ENCODE assay signal across 8 mouse cellular contexts in genomic region chr12:70824017-70824416, GRCm38 (mm10). TPM values are rescaled to one million over a fixed set of nuclear protein-coding genes. Genes with fewer than 3 reads are reported as not detected.
DNase-seq lines count a peak whose midpoint lies in the region; ATAC-seq and TF ChIP-seq lines count a peak whose summit lies in the region.
"Had no signal": no experiment of that assay in that cellular context is flagged by ENCODE, and none has a peak within 500 bp of the region (broad histone marks: within the 10 kb centered on the region; RNA-seq: fewer than 3 reads in every experiment).

No protein-coding gene starts in this region.

- no peak for TF ChIP-seq CTCF in lung, embryonic 14.5 days (IDR thresholded peaks at IDR 0.05; ENCODE audit: low read depth)
- no peak for TF ChIP-seq CTCF in olfactory bulb, adult 2 months (IDR thresholded peaks at IDR 0.05; ENCODE audit: insufficient read depth, low read depth, low read length)

- no peak for TF ChIP-seq POLR2A in olfactory bulb, adult 2 months (IDR thresholded peaks at IDR 0.05; ENCODE audit: insufficient read depth, low read depth, low read length)

- no peaks in the 10 kb centered on the region for H3K9me3 ChIP-seq in lung, embryonic 14.5 days (ENCODE audit: low read depth, low read length)
- no peaks in the 10 kb centered on the region for H3K9me3 ChIP-seq in forebrain, embryonic 15.5 days
- H3K9me3 ChIP-seq in limb, embryonic 12.5 days, result no peaks in the 10 kb centered on the region

- peak overlapping the region; percentile 83; the same call in 1 of the 2 replicates for H3K4me3 ChIP-seq in lung, embryonic 14.5 days (ENCODE audit: low read depth, low read length)
- 0 out of 2 replicates have a peak overlapping the region, but pooled peaks have one; percentile 94 for H3K4me3 ChIP-seq in forebrain, embryonic 15.5 days
- H3K4me3 ChIP-seq in limb, embryonic 12.5 days (replicated peaks), result peak overlapping the region; percentile 84
- H3K4me3 ChIP-seq in olfactory bulb, adult 2 months (ENCODE audit: insufficient read depth, low read depth, low read length), result no peak overlapping the region

- 0 out of 2 replicates have a peak, but pooled peaks cover 6% of the 10 kb centered on the region for H3K4me1 ChIP-seq in lung, embryonic 14.5 days (ENCODE audit: insufficient read depth)
- peaks cover 29% of the 10 kb centered on the region for H3K4me1 ChIP-seq in forebrain, embryonic 15.5 days
- H3K4me1 ChIP-seq in limb, embryonic 12.5 days (replicated peaks), result peaks cover 19% of the 10 kb centered on the region
- peaks cover 6% of the 10 kb centered on the region; the same call in 1 of the 2 replicates for H3K4me1 ChIP-seq in olfactory bulb, adult 2 months (ENCODE audit: control insufficient read depth, insufficient read depth, low read length)

- WGBS in lung, embryonic 14.5 days, result 41% methylated on average over 7 of the region's 7 CpGs
- WGBS in forebrain, embryonic 15.5 days, result 55% methylated on average over 7 of the region's 7 CpGs
- WGBS in limb, embryonic 12.5 days, result 55% methylated on average over 7 of the region's 7 CpGs
- WGBS in olfactory bulb, adult 2 months, result 48% methylated on average over 7 of the region's 7 CpGs

- peak overlapping the region; percentile 100; the same call in 1 of the 2 replicates for H3K27ac ChIP-seq in lung, embryonic 14.5 days (ENCODE audit: low read depth)
- H3K27ac ChIP-seq in forebrain, embryonic 15.5 days (replicated peaks), result no peak overlapping the region
- no peak overlapping the region for H3K27ac ChIP-seq in limb, embryonic 12.5 days
- peak overlapping the region; percentile 84; the same call in 1 of the 2 replicates for H3K27ac ChIP-seq in olfactory bulb, adult 2 months (ENCODE audit: insufficient read depth, low read depth, low read length)

- ATAC-seq in lung, embryonic 14.5 days (ENCODE audit: insufficient read depth), result no peak
- no peak for ATAC-seq in forebrain, embryonic 15.5 days (replicated peaks)
- no peak for ATAC-seq in limb, embryonic 12.5 days (ENCODE audit: insufficient number of reproducible peaks, insufficient read depth, low FRiP score, low TSS enrichment, low read depth)

- H3K27me3 ChIP-seq in lung, embryonic 14.5 days (ENCODE audit: insufficient read depth, low read length), result no peaks in the 10 kb centered on the region
- H3K27me3 ChIP-seq in forebrain, embryonic 15.5 days, result no peaks in the 10 kb centered on the region
- H3K27me3 ChIP-seq in limb, embryonic 12.5 days, result no peaks in the 10 kb centered on the region

- H3K36me3 ChIP-seq in lung, embryonic 14.5 days (ENCODE audit: insufficient read depth), result no peaks in the 10 kb centered on the region
- H3K36me3 ChIP-seq in forebrain, embryonic 15.5 days, result no peaks in the 10 kb centered on the region
- H3K36me3 ChIP-seq in limb, embryonic 12.5 days, result no peaks in the 10 kb centered on the region; the same call in 1 of the 2 replicates

- DNase-seq in lung, embryonic 14.5 days, result no peak
- no peak for DNase-seq in lung, postnatal 25 days (ENCODE audit: low spot score)
- no peak for DNase-seq in frontal cortex, postnatal 14 days (ENCODE audit: low spot score in 2 of 2)
- no peak for DNase-seq in cerebellum, adult 11 months
- DNase-seq: lung, adult 2 months had no signal

- H3K4me2 ChIP-seq in lung, embryonic 14.5 days, result peak overlapping the region; percentile 88
- peak overlapping the region; percentile 86 for H3K4me2 ChIP-seq in forebrain, embryonic 15.5 days (replicated peaks)
- H3K4me2 ChIP-seq in limb, embryonic 12.5 days, result peak overlapping the region; percentile 63

- peak overlapping the region; percentile 72 for H3K9ac ChIP-seq in lung, embryonic 14.5 days
- H3K9ac ChIP-seq in forebrain, embryonic 15.5 days (replicated peaks), result no peak overlapping the region
- H3K9ac ChIP-seq in limb, embryonic 12.5 days (replicated peaks), result 0 out of 2 replicates have a peak overlapping the region, but pooled peaks have one; percentile 66

RNA-seq across cellular contexts. Expression of gene Frmd6, which starts 1.3 kb away (rescaled TPM):
- 40.4 and 42.8 TPM in 2 replicates for polyA plus RNA-seq in lung, embryonic 14.5 days (2014; fragmentation: Nextera tagmentation; extraction: Ambion mirVana)
- polyA plus RNA-seq in forebrain, embryonic 15.5 days (2015; fragmentation: Nextera tagmentation; extraction: Ambion mirVana), result 11.8 and 11.9 TPM in 2 replicates
- 75.1 and 75.2 TPM in 2 replicates for polyA plus RNA-seq in limb, embryonic 12.5 days (2016; fragmentation: Nextera tagmentation; extraction: Ambion mirVana)
- polyA plus RNA-seq in olfactory bulb, adult 2 months (2012; ENCODE audit: insufficient read depth, insufficient read length, low replicate concordance, missing spikeins), result not detected in 2 replicates

Comparison
In these comparisons a context has a peak if more than half of its experiments do, and no peak if none do; other contexts are left out.
1. H3K27ac ChIP-seq: peak in lung, embryonic 14.5 days (single experiment) and olfactory bulb, adult 2 months (single experiment); none in forebrain, embryonic 15.5 days (single experiment) and limb, embryonic 12.5 days (single experiment).
2. Peak in every context shown above with its lines, with median percentiles within 50 percentile points of each other: H3K4me2 ChIP-seq.